Mouse (Mus musculus) neural tube, embryonic 14.5 days (tissue): ENCODE measurements at regions not wholly inside any gene's neighbourhood (a gene's known extent, or its start where the extent isn't known, plus 50 kb on each side); places are given as distances from the start of the nearest gene placed in this dataset.
A peak's percentile ranks its signal among the peaks of the same experiment; 100 is the strongest.

Experiments
- ATAC-seq: fragments of 200-750 bp; cut with Nextera tagmentation; 2 replicates; pipeline ENCODE4 v1.8.0; 2017; ENCODE audit warnings: low read depth, mild to moderate bottlenecking, moderate TSS enrichment, moderate library complexity
- H3K27ac ChIP-seq: fragments of 300-500 bp; sonication (generic); 2 replicates; pipeline ENCODE4 v1.5.1; 2014; ENCODE audit warnings: low read depth, mild to moderate bottlenecking, control low read depth, low read length, moderate library complexity, mixed read lengths
- H3K27me3 ChIP-seq: fragments of 300-500 bp; sonication (generic); 2 replicates; pipeline ENCODE4 v1.6.1; 2014; ENCODE audit warnings: low read length; ENCODE audit not compliant: control insufficient read depth, insufficient read depth
- H3K36me3 ChIP-seq: fragments of 300-500 bp; sonication (generic); 2 replicates; pipeline ENCODE4 v1.6.1; 2014; ENCODE audit warnings: low read length, mixed read lengths; ENCODE audit not compliant: control insufficient read depth, insufficient read depth
- H3K4me1 ChIP-seq: fragments of 300-500 bp; sonication (generic); 2 replicates; pipeline ENCODE4 v1.6.1; 2014; ENCODE audit warnings: low read length; ENCODE audit not compliant: control insufficient read depth, insufficient read depth
- H3K4me2 ChIP-seq: fragments of 300-500 bp; sonication (generic); 2 replicates; pipeline ENCODE4 v1.6.1; 2014; ENCODE audit warnings: mild to moderate bottlenecking, low read depth, low read length, control low read depth
- H3K4me3 ChIP-seq: fragments of 300-500 bp; sonication (generic); 2 replicates; pipeline ENCODE4 v1.5.1; 2014; ENCODE audit warnings: low read depth, low read length, control low read depth, mixed read lengths
- H3K9ac ChIP-seq: fragments of 300-500 bp; sonication (generic); replicated peaks from 2 replicates; pipeline ENCODE4 v1.6.1; 2014; ENCODE audit warnings: low read depth, mild to moderate bottlenecking, control low read depth, low read length, mixed read lengths
- H3K9me3 ChIP-seq: fragments of 300-500 bp; sonication (generic); 2 replicates; pipeline ENCODE4 v1.6.1; 2016; ENCODE audit warnings: low read length; ENCODE audit not compliant: control insufficient read depth
- WGBS: fragments of 180-500 bp; shearing (Covaris S2); extraction: QIAGEN DNeasy Blood & Tissue Kit; methylation state at CpG from one replicate; pipeline ENCODE4 v1.1.7; 2014; 5-methylcytosine and 5-hydroxymethylcytosine counted together

DNA sequence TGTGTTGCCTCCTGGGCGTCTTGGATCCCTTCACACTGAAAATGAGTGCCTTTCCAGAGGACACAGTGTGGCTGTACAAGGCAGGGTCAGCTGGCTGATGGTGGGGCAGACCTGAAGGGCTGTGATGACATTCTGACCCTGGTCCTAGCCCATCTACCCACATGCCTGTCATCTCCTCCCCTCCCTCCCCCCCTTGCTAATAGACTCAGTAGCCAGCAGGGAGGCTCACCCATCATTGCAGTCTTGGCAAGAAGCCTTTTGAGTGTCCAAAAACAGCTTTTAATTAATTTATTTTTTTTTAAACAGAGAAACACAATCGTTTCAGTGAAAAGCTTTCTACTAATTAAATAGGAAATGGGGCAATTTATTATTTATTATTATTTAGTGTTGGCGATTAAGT, 67.0 kb upstream of the Ssx2ip start:
- H3K36me3 ChIP-seq: no peaks in the 10 kb centered on the region
- H3K27ac ChIP-seq: peak overlapping the region; percentile 73
- H3K9me3 ChIP-seq: no peaks in the 10 kb centered on the region
- no peaks in the 10 kb centered on the region for H3K27me3 ChIP-seq
- H3K4me3 ChIP-seq: no peak overlapping the region
- H3K4me1 ChIP-seq: peaks cover 13% of the 10 kb centered on the region; the same call in 1 of the 2 replicates
- WGBS: 48% methylated on average over 3 of the region's 3 CpGs
- H3K9ac ChIP-seq: peak overlapping the region; percentile 52
- H3K4me2 ChIP-seq: peak overlapping the region; percentile 42; the same call in 1 of the 2 replicates
- no peak for ATAC-seq

- no peak overlapping the region for H3K4me3 ChIP-seq
- H3K27ac ChIP-seq: peak overlapping the region; percentile 73
- H3K27me3 ChIP-seq: no peaks in the 10 kb centered on the region
- ATAC-seq: peak; percentile 64; the same call in 1 of the 2 replicates
- no peaks in the 10 kb centered on the region for H3K36me3 ChIP-seq
- peak overlapping the region; percentile 52 for H3K9ac ChIP-seq
- peak overlapping the region; percentile 42 for H3K4me2 ChIP-seq
- WGBS: 2% methylated on average over 7 of the region's 7 CpGs
- no peaks in the 10 kb centered on the region for H3K9me3 ChIP-seq
- H3K4me1 ChIP-seq: peaks cover 13% of the 10 kb centered on the region; the same call in 1 of the 2 replicates
These were observed 66.6 kb upstream of the Ssx2ip start for GRCm38 (mm10) chr3:146337861-146338281.

DNA sequence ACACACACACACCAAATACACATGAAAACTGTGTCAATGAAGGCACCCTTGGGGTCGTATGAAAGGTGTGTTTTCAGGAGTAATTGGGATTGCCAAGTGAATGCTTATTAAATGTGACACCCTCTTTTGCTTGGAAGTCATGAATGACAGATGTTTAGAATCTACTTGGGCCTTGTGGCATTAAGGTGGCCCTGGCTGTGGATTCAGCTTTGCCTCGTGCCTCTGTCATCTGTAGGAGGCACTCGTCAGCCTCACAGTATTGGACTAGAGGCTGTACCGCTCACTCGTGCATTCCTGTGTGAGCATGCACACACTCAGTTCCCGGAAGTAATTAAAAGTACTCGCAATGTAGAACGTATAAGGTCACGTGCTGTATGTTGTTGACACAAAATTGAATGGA, 66.0 kb upstream of the Ssx2ip start:
- no peak overlapping the region for H3K9ac ChIP-seq
- ATAC-seq: no peak
- peak overlapping the region; percentile 73; the same call in 1 of the 2 replicates for H3K27ac ChIP-seq
- no peak overlapping the region for H3K4me2 ChIP-seq
- WGBS: 71% methylated on average over 9 of the region's 9 CpGs
- no peaks in the 10 kb centered on the region for H3K9me3 ChIP-seq
- H3K36me3 ChIP-seq: no peaks in the 10 kb centered on the region
- peaks cover 13% of the 10 kb centered on the region; the same call in 1 of the 2 replicates for H3K4me1 ChIP-seq
- no peak overlapping the region for H3K4me3 ChIP-seq
- no peaks in the 10 kb centered on the region for H3K27me3 ChIP-seq

- Histone ChIP-seq H3K9ac (no peak overlapping the region), H3K4me3 (no peak overlapping the region), H3K27me3 (no peaks in the 10 kb centered on the region), H3K27ac (no peak overlapping the region), H3K9me3 (no peaks in the 10 kb centered on the region), H3K36me3 (no peaks in the 10 kb centered on the region), H3K4me1 (peaks cover 14% of the 10 kb centered on the region; the same call in 1 of the 2 replicates), H3K4me2 (no peak overlapping the region)
- WGBS: 76% methylated on average over 12 of the region's 12 CpGs
- ATAC-seq: no peak
These were observed 64.0 kb upstream of the Ssx2ip start for GRCm38 (mm10) chr3:146340316-146341055.

DNA sequence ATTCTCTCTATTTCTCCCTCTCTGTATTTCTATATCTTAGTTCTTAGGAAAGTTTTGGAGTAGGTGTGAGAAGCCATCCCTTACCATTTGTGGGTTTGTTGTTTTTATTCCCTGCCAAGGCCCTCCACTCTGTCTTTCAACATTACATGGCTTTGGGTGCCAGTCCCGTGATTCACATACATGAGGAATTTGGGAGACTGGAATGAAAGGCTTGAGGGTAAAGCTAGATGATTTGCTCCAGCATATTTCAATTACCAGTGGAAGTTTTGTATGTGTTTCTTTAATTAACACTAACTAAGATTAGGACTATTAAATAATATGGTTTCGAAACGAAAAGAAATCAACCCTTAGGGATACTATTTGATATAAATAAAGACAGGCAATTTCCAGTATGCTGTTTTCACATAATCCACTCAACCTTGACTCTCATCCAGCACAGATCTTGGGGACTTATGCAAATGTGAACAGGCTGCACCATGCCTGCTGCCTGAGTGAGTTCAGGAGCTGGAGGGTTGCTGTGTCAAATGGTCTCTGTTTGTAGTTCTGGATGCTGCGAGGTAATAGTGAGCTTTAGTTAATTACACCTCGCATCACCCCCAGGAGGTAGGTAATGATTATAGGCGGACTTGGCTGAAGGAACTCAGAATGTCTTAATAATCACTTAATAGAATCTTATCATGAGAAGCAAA, 62.6 kb upstream of the Ssx2ip start:
- Histone ChIP-seq H3K27ac (no peak overlapping the region), H3K4me2 (no peak overlapping the region), H3K27me3 (no peaks in the 10 kb centered on the region), H3K9me3 (no peaks in the 10 kb centered on the region), H3K4me1 (peaks cover 14% of the 10 kb centered on the region; the same call in 1 of the 2 replicates), H3K4me3 (no peak overlapping the region), H3K36me3 (no peaks in the 10 kb centered on the region), H3K9ac (no peak overlapping the region)
- peak; percentile 28 for ATAC-seq
- 59% methylated on average over 6 of the region's 6 CpGs for WGBS

DNA sequence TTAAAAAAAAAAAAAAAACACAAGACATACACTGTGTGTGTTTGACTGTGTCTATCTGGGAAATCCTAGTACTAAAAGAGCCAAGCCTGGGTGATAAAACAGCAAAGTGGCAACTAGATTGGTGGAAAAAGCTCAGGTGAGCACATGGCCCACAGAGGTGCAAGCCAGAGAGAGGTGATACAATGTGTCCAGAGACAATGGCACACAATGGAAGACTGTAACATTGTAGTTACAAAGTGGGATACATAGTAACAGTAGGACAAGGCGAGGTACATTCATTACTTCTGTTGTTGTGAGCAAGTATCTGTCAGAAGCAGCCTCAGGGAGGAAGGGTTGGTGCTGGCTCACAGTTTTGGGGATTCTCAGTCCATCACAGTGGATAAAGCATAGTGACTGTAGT, 61.7 kb upstream of the Ssx2ip start:
- H3K4me1 ChIP-seq: peaks cover 12% of the 10 kb centered on the region; the same call in 1 of the 2 replicates
- WGBS: 87% methylated on average over 1 of the region's 1 CpGs
- H3K36me3 ChIP-seq: no peaks in the 10 kb centered on the region
- no peaks in the 10 kb centered on the region for H3K27me3 ChIP-seq
- no peak for ATAC-seq
- no peak overlapping the region for H3K4me2 ChIP-seq
- H3K27ac ChIP-seq: 0 out of 2 replicates have a peak overlapping the region, but pooled peaks have one; percentile 36
- no peak overlapping the region for H3K9ac ChIP-seq
- H3K4me3 ChIP-seq: no peak overlapping the region
- no peaks in the 10 kb centered on the region for H3K9me3 ChIP-seq

- ATAC-seq: no peak; the same call in 1 of the 2 replicates
These were observed 60.6 kb upstream of the Ssx2ip start for GRCm38 (mm10) chr3:146343649-146344401.

DNA sequence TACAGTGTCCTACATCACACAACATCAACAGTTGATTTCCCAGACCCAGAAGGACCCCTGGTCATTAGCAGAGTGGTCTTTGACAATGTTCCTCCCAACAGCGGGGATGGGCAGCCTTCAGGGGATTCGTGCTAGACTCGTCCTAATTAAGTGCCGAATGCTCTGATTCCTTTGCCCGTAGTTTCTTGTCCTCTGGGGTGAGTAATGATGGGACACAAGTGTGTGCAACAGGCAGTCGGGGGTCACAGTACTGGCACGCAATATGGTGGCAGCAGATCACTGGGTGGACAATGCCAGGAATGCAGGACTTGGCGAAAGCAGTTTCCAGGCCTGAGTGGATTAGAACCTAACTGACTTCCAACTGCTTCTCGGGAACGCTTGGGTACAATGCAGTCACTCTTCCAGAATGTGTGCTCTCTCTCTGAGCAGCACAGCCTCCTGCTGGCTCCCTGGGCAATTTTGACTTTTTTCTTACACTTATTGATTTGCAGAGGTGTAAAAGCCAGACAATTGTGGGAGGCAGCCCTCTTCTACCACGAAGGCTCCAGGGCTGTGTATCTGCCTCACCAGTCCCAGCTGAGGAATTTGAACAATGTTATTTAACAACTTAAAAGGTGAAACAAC, 59.9 kb upstream of the Ssx2ip start:
- Histone ChIP-seq H3K9me3 (no peaks in the 10 kb centered on the region), H3K4me2 (no peak overlapping the region), H3K4me1 (peaks cover 5% of the 10 kb centered on the region; the same call in 1 of the 2 replicates), H3K36me3 (no peaks in the 10 kb centered on the region), H3K9ac (no peak overlapping the region), H3K27me3 (no peaks in the 10 kb centered on the region), H3K4me3 (no peak overlapping the region), H3K27ac (no peak overlapping the region)
- 74% methylated on average over 11 of the region's 11 CpGs for WGBS
- ATAC-seq: no peak

More at GRCm38 (mm10) chr3:146343649-146344401, 60.6 kb upstream of the Ssx2ip start:
- H3K4me2 ChIP-seq: no peak overlapping the region
- no peak overlapping the region for H3K27ac ChIP-seq
- H3K27me3 ChIP-seq: no peaks in the 10 kb centered on the region
- no peak overlapping the region for H3K4me3 ChIP-seq
- no peaks in the 10 kb centered on the region for H3K9me3 ChIP-seq
- no peak overlapping the region for H3K9ac ChIP-seq
- WGBS: 60% methylated on average over 9 of the region's 9 CpGs
- H3K4me1 ChIP-seq: peaks cover 5% of the 10 kb centered on the region; the same call in 1 of the 2 replicates
- H3K36me3 ChIP-seq: no peaks in the 10 kb centered on the region
